Mouse (Mus musculus) gastrocnemius, adult 8-10 months (tissue): ENCODE data around the gene Fgfr2. TPM values are rescaled to one million over a fixed set of nuclear protein-coding genes. Genes with fewer than 3 reads are reported as not detected.

Experiments
- DNase-seq, 2 experiments: peaks; one replicate each; pipeline ENCODE4 v3.0.0; 2022; ENCODE audit warnings: low spot score in 2 of 2
- total RNA-seq, 4 experiments: library from RNA; stranded (reverse); gene quantifications; 2 replicates each; pipeline ENCODE4 v1.2.4; 2022

Gene Fgfr2
- total RNA-seq, 4 experiments from 2014 or later = 0.17 to 1.3 (median 0.62) TPM

GRCm38 (mm10) chr7:132282576-132282975 is 840.6 kb downstream of the Fgfr2 start:
- no peak for DNase-seq

GRCm38 (mm10) chr7:132282161-132282560 is 841.0 kb downstream of the Fgfr2 start:
- DNase-seq = no peak

DNA sequence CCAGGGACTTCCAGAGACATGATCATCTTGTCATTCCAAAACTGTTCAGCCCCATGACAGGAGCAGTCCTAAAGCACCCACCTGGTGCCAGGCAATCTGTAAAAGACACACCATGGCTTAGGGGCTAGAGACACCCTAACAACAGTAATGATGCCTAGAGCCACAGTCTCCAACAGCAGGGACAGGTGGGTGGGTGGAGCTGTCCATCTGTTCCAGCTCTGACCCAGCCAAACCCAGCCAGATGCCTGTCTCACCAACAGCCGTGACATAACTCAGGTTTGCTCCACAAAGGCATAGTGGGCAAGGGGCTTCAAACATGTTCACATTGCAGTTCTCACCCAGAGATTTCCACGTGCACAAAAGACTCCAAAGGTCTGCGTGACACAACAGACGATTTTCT is 841.4 kb downstream of the Fgfr2 start:
- no peak for DNase-seq

DNA sequence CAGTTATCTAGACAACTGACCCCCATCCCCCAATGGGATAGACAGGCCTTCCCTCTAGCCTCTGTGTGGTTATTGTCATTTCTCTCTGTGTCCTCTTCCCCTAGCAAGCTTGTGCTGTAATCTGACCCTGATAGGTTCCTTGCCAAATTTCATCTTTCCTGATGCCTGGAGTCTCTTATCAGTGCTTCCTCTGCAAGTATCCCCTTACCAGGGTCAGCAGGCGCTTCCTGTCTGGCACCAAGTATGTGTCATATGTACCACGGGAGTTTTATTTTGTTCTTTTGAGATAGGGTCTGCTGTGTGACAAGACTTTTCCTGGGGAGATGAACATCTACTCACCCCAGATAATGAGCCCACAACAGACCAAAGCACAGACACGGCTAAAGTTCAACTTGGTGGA is 844.5 kb downstream of the Fgfr2 start:
- DNase-seq = no peak

GRCm38 (mm10) chr7:132276287-132276686 is 846.9 kb downstream of the Fgfr2 start:
- no peak for DNase-seq

DNA sequence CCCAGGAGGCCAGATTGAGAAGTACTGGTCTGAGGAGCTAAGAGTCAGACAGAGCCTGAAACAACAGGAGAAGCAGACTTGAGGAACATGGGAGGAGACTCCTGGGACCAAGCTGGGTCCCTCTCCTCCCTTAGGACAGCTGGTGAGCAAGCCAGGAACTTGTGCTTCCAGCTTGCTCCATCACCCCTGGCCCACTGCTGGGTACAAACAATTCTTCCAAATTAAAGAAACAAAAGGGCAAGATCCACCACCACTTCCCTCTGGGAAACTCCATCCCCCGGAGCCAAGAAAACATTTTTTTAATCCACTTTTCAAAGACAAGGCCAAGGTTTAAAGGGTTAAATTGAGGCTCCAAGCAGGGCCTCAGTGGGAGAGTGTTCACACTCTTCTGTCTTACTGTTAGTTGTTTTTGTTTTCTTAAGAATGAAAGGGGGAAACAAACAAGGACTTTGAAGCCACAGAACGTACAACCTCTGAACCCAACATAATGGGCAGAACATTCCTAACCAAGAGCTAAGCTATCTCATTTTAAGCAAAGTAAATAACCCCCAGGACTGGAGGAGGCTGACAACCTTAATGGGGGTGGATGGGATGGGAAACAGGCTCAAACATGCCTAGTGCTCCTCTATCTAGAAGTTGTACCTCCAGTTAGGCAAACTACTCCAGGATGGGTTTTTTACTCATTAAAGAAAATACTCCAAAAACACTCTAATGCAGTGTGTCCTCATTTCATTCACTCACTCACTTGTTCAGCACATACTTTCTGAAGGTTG is 849.2 kb downstream of the Fgfr2 start:
- no peak for DNase-seq

DNA sequence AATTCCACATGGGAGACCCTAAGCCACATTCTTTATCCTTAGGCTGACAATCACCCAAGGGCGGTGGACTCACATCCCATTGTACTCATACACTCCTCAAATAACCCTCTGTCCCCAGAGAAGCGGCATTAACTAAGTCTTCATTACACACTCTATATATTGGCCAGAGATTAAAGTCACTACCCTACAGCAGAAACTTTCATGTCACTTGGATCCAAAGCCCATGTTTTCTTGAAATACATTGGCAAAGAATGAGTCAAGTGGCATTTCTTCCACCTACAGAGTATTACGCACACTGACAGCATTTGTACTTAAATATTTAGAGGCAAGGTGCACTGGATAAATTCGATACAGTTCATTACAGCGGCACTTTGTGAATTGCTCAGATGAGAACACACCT is 850.2 kb downstream of the Fgfr2 start:
- DNase-seq = no peak

GRCm38 (mm10) chr7:132270364-132270763 is 852.8 kb downstream of the Fgfr2 start:
- no peak for DNase-seq

DNA sequence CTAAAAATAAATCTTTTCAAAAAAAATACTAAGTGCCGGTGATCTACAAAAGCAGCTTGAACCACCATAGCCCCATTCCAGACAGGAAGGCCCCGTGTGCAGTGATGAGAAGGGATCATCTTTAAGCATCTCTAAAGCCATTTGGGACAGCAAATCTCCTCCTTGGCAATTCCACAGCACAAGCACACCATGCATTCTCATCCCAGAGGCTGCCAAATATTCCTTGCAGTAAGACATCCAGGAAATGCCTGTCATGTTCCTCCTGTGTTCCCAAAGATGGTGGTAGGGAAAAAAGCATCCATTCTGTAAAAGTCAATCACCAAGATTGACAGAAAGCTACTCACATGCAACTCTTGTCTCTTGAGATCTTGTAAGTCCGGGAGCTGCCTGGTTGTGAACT is 853.5 kb downstream of the Fgfr2 start:
- no peak for DNase-seq

DNA sequence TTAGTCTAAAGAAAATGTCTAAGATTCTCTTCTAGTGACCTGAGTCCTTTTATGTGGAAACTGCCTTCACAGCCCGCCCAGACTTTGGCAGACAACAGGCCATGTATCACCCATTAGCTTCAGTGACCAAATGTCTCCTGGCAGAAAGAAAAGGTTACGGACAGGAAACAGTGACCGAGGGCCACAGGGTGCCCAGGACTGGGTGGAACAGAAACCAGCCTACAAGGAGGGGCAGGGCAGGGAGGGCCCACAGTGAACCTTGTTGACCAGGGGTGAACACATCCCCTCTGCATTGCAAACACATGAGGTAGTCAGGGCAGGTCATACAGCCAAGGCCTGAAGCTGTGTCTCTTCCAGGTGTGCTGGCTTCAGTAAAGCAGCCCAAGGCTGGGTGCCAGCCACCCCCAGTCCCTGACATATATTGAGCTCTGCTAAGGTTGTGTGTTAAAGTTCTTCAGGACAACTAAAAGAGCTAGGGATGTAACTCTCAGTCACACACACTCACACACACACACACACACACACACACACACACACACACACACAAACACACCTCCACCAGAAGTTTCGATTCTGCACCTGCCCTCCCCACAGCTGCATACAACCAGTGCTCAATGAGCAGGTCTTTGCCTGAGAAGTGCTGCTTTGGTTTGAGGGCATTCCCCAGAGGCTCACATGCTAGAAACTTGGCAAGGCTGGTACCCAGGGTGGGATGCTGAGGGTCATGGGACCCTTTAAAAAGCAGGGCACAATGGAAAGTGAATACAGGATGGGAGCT is 855.2 kb downstream of the Fgfr2 start:
- DNase-seq = no peak

DNA sequence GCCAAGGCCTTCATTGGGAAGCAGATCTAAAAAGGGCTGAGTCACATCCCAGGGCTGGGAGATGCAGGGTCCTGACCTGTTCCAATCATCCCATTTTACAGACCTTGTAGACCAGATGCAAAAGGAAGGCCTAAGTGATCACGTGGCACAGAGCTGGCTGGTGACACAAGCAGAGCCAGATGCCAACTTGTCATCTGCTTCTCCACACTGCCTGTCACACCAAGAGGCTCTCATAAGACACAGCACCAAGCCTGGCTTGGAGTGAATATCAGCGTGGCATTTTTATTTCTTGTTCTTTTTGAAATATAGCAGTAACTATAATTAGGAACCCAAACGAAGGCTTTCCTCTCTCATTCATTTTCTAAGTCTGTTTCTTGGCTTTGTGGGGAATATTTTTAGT is 858.4 kb downstream of the Fgfr2 start:
- no peak for DNase-seq

DNA sequence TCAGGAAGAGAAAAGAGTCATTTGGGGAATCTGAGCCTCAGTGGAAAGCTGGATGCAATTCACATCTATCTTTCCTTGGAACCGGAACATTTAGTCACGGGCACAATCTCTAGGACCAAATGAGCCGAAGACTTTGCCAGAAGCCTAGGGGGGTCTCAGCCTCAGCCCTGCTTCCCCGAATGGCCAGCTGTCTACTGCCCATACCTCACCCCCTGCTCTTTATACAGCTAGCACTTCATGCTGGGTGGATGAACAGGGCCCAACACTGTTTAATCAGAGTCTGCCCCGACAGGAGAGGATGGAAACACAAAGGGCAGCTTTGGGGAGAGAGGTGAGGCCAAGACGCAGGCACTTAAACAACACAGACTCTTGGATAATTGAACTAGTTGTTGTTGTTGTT is 860.0 kb downstream of the Fgfr2 start:
- no peak for DNase-seq

DNA sequence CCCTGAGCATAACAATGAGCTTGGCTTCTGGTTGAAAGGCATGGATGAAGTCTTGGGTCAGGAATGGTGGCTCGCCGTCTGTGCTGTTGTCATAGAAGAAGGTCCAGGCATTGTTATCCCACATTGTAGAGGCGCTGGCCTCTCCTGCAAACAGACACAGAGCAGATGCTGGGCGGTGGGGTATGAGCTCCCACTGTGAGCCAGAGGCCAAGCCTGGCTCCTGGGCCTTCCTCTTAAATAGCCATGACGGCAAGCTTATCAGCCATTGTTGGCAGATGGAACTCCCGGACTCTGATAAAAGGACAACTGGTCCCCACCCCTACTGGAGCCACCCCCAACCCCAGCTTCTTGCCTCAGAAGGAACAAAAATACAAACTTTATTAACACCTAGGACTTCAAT is 860.5 kb downstream of the Fgfr2 start:
- DNase-seq = no peak

DNA sequence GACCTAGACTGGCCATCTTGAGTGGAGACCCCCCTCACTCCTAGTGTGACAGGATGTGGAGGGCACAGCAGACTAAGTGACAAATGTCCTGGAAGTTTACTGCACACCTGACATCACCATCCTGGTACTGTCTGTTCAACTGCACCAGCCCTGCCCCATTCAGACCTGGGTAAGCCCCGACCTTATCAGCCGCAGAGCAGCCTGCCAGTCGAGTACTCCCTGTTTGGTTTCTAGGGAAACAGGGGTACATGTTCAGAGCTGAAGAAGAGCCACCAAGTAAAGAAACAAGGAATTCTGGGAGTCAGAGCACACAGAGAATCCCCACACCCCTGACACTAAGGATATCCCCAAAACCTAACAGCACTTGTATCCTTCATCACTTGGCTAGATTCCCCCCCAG is 861.3 kb downstream of the Fgfr2 start:
- no peak for DNase-seq

DNA sequence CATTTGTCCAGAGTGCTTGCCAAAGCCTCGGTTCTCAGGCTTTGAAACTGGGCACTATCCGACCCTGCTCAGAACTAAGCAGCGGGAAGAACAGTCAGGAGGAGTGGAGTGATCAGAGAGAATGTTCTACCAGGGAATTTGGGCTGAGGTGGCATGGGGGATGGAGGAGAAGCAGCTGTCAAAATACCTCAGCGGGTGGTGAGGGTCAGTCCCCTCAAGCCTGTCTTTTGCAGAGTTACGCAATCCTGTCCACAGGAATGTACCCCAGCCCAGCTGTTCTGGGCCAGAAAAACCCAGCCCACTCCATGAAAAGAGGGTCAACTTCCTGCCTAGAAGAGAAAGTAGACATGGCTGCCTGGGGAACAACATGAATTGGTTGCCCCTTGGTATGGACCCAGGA is 862.5 kb downstream of the Fgfr2 start:
- no peak for DNase-seq

DNA sequence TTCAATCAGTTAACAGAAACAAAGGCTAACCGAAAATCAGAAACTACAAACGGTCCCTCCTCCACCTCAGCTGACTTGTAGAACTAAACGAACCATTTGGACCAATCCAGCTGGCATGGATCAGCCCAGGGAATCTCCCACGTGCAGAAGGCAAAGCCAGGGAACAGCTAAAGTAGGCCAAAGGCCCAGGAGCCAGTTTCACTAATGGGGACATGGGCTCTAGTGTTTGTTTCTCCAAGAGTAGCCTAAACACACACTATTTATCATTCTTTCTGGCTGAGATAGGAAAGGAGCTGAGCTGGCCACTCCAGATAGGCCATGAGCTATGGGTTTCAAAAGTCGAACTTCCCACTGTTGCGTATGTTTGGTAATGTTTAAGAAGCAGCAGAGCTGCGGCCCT is 864.3 kb downstream of the Fgfr2 start:
- DNase-seq = no peak

DNA sequence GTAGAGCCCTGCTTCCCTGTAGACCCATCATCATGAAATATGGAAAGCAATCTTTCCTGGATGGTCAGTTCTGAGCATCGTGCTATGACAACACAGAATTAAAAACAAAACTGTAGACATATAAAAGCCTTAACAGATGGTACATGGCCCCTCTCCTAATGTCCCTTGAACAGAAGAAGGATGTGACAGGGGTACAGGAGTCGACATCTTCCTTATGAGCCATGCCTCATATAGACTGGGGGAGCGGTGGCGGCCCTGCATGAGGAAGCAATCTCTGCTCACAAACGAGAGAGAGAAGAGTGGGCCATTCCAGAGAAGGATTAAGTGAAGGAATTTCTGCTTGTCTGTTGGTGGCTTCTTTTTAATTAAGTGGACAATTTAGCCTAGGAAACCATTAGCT is 864.9 kb downstream of the Fgfr2 start:
- DNase-seq = no peak

GRCm38 (mm10) chr7:132253513-132253912 is 869.6 kb downstream of the Fgfr2 start:
- no peak for DNase-seq

DNA sequence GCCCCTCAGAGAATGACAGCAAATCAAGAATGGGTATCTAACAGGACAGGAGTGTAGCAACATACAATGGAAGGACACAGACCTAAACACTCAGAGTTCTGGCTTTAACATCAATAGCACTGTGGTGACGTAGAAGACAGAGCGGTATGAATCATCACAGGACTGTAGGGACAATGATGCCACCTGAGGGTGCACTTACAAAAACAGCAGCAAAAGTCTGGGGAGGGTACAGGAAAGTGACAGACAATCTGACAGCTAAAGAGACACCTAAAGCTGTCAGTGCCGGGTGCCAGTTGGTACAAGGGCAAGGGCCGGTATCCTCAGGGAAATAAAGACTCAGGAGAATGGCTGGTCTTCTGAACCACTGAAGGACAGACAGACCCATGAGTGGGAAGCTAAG is 870.1 kb downstream of the Fgfr2 start:
- DNase-seq = no peak

GRCm38 (mm10) chr7:132249563-132250119 is 873.5 kb downstream of the Fgfr2 start:
- DNase-seq = no peak

DNA sequence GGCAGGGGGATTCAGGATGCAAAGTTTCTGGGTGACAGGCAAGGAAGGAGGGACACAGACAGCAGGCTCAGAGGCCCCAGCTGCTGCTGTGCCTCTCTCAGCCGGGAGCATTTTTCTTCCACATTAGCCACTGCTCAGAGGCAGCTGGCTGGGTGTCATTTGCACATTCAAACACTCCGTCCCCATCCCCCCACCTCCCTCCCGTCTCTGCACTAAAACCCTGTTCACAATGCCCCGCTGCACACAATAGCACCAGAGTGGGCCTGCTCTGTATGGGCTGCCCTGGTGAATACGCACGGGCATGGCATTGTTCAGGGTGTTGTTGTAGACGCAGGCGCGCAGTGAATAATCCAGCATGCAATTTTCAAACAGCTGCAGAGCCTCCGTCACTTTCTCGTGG is 875.6 kb downstream of the Fgfr2 start:
- no peak for DNase-seq

DNA sequence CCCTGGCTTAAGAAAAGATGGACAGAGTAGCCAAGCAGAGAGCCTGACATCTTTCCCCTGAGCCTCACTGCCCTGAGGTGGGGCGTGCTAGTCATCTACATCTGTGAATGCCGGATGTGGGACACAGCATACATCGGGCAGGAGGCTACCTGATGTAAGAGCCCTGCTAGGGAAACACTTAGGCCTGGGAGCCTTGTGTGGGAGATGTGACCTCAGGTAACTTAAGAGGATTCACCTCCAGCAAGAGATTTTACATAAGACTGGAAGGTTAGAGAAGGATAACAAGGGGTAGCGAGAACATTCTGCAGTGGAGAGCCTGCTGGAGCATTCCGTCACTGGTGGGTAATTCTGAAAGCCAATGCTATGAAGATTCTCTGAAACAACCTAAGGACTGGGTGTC is 876.1 kb downstream of the Fgfr2 start:
- DNase-seq = no peak

DNA sequence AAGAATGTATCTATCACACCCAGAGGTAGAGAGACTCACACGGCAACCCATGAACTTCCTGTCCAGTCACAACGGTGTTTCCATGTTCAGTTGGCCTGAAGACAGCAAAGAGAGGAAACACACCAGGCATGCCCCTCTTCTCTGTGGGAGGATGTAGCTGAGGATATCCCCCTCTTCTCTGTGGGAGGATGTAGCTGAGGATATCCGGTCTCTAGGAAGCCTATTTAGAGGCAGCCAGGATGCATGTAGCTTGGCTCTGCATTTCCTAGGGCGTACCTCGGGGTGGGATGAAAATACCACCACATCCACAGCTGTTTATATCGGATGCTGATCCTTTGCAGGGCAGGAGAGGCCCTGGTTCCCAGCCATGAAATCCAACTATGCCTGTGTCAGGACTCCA is 877.4 kb downstream of the Fgfr2 start:
- no peak for DNase-seq
